Mouse (Mus musculus) MEL (cell line): ENCODE data around the gene Pold1.

ENCODE experiments used
- CTCF ChIP-seq, 3 experiments: IDR thresholded peaks in 2 of 3; conservative IDR thresholded peaks in 1 of 3; 2 replicates each; pipeline ENCODE4 v1.5.1; 2011 to 2012; ENCODE audit warnings: low read length in 3 of 3, low read depth in 2 of 3, mild to moderate bottlenecking in 2 of 3, improper control_type of control experiment in 1 of 3, inconsistent platforms in 1 of 3, mixed read lengths in 1 of 3, moderate library complexity in 1 of 3; ENCODE audit not compliant: control insufficient read depth in 1 of 3, insufficient read depth in 1 of 3, poor library complexity in 1 of 3, severe bottlenecking in 1 of 3
- ELF1 ChIP-seq: IDR thresholded peaks from 2 replicates; pipeline ENCODE4 v1.6.1; 2014; ENCODE audit warnings: low read depth, mild to moderate bottlenecking, inconsistent platforms, low read length, improper control_type of control experiment, moderate library complexity
- KAT2A ChIP-seq: conservative IDR thresholded peaks from 2 replicates; pipeline ENCODE4 v1.6.1; 2012; ENCODE audit warnings: low read depth, low read length, improper control_type of control experiment, inconsistent platforms
- MYC ChIP-seq: IDR thresholded peaks from 2 replicates; pipeline ENCODE4 v1.6.1; 2011; ENCODE audit warnings: low read depth, mild to moderate bottlenecking, low read length, improper control_type of control experiment, moderate library complexity
- POLR2A ChIP-seq, 2 experiments: IDR thresholded peaks; 2 replicates each; pipeline ENCODE4 v1.6.1; 2011 to 2012; ENCODE audit warnings: low read length in 2 of 2, mild to moderate bottlenecking in 2 of 2, control low read depth in 1 of 2, improper control_type of control experiment in 1 of 2, low read depth in 1 of 2, moderate library complexity in 1 of 2; ENCODE audit not compliant: control insufficient read depth in 1 of 2, insufficient read depth in 1 of 2, poor library complexity in 1 of 2
- POLR2AphosphoS2 ChIP-seq: IDR thresholded peaks from 2 replicates; pipeline ENCODE4 v1.6.1; 2011; ENCODE audit warnings: low read length, improper control_type of control experiment
- SMC3 ChIP-seq: IDR thresholded peaks from 2 replicates; pipeline ENCODE4 v1.6.1; 2011; ENCODE audit warnings: low read depth, low read length, improper control_type of control experiment
- TBP ChIP-seq: IDR thresholded peaks from 2 replicates; pipeline ENCODE4 v1.8.0; 2011; ENCODE audit warnings: low read depth, low read length, improper control_type of control experiment
- USF1 ChIP-seq: IDR thresholded peaks from 2 replicates; pipeline ENCODE4 v1.6.1; 2014; ENCODE audit warnings: low read depth, mild to moderate bottlenecking, inconsistent platforms, low read length, improper control_type of control experiment, moderate library complexity
- ZC3H11A ChIP-seq: IDR thresholded peaks from 2 replicates; pipeline ENCODE4 v1.6.1; 2012; ENCODE audit warnings: low read depth, mild to moderate bottlenecking, inconsistent platforms, low read length, improper control_type of control experiment
- ZKSCAN1 ChIP-seq: IDR thresholded peaks from 2 replicates; pipeline ENCODE4 v1.6.1; 2012; ENCODE audit warnings: low read depth, mild to moderate bottlenecking, inconsistent platforms, low read length, improper control_type of control experiment, moderate library complexity
- ZMIZ1 ChIP-seq: IDR thresholded peaks from 2 replicates; pipeline ENCODE4 v1.6.1; 2012; ENCODE audit warnings: low read depth, mild to moderate bottlenecking, inconsistent platforms, low read length, improper control_type of control experiment, moderate library complexity

- TF ChIP-seq ELF1: no peak
- no peak for TF ChIP-seq KAT2A
- TF ChIP-seq SMC3: no peak
- no peak for TF ChIP-seq CTCF (IDR thresholded peaks at IDR 0.05 in 2 of 3, conservative IDR thresholded peaks at IDR 0.05 in 1 of 3; ENCODE audit: control insufficient read depth in 1 of 3, insufficient read depth in 1 of 3, low read depth in 2 of 3, low read length in 3 of 3, poor library complexity in 1 of 3, severe bottlenecking in 1 of 3)
- no peak for TF ChIP-seq POLR2AphosphoS2
- no peak for TF ChIP-seq MYC
- no peak for TF ChIP-seq ZMIZ1
- TF ChIP-seq ZKSCAN1: no peak
- no peak for TF ChIP-seq POLR2A (IDR thresholded peaks at IDR 0.05; ENCODE audit: control insufficient read depth in 1 of 2, insufficient read depth in 1 of 2, low read depth in 1 of 2, low read length in 2 of 2, poor library complexity in 1 of 2)
- TF ChIP-seq ZC3H11A: no peak
- no peak for TF ChIP-seq TBP
- TF ChIP-seq USF1: no peak
These were observed 3.1 kb upstream of the Pold1 start for GRCm38 (mm10) chr7:44551731-44552130.
